Mouse (Mus musculus) hindbrain, embryonic 12.5 days (tissue): ENCODE data around the gene Galntl6. TPM values are rescaled to one million over a fixed set of nuclear protein-coding genes. Genes with fewer than 3 reads are reported as not detected.
"Not testable (repeated sequence)": the region's sequence is repeated elsewhere in the genome, so short reads cannot be mapped to it uniquely, and the experiment has no call there.

ENCODE experiments used
- ATAC-seq: fragments of 200-750 bp; cut with Nextera tagmentation; 2 replicates; pipeline ENCODE4 v1.8.0; 2017; ENCODE audit warnings: moderate TSS enrichment; ENCODE audit not compliant: low FRiP score
- H3K27ac ChIP-seq: fragments of 300-500 bp; sonication (generic); 2 replicates; pipeline ENCODE4 v1.5.1; 2016; ENCODE audit warnings: mild to moderate bottlenecking
- H3K27me3 ChIP-seq: fragments of 300-500 bp; sonication (generic); 2 replicates; pipeline ENCODE4 v1.6.1; 2016; ENCODE audit warnings: mild to moderate bottlenecking
- H3K36me3 ChIP-seq: fragments of 300-500 bp; sonication (generic); 2 replicates; pipeline ENCODE4 v1.6.1; 2016; ENCODE audit warnings: mild to moderate bottlenecking
- H3K4me1 ChIP-seq: fragments of 300-500 bp; sonication (generic); 2 replicates; pipeline ENCODE4 v1.6.1; 2016
- H3K4me2 ChIP-seq: fragments of 300-500 bp; sonication (generic); replicated peaks from 2 replicates; pipeline ENCODE4 v1.6.1; 2016; ENCODE audit warnings: mild to moderate bottlenecking
- H3K4me3 ChIP-seq: fragments of 300-500 bp; sonication (generic); 2 replicates; pipeline ENCODE4 v1.5.1; 2016; ENCODE audit warnings: mild to moderate bottlenecking
- H3K9ac ChIP-seq: fragments of 300-500 bp; sonication (generic); 2 replicates; pipeline ENCODE4 v1.6.1; 2016; ENCODE audit warnings: mild to moderate bottlenecking, moderate library complexity
- H3K9me3 ChIP-seq: fragments of 300-500 bp; sonication (generic); replicated peaks from 2 replicates; pipeline ENCODE4 v1.6.1; 2016; ENCODE audit warnings: mild to moderate bottlenecking
- WGBS: fragments of 180-500 bp; shearing (Covaris S2); methylation state at CpG from one replicate; pipeline ENCODE4 v1.1.7; 2016; 5-methylcytosine and 5-hydroxymethylcytosine counted together
- polyA plus RNA-seq: library from polyadenylated mRNA; unstranded; fragments of >200 nt; fragmentation: Nextera tagmentation; extraction: Ambion mirVana; gene quantifications from 2 replicates; pipeline ENCODE4 v1.2.1, GENCODE M21; 2016

The Galntl6 gene
- polyA plus RNA-seq, 1 experiment from 2014 or later, result 4.0 TPM

DNA sequence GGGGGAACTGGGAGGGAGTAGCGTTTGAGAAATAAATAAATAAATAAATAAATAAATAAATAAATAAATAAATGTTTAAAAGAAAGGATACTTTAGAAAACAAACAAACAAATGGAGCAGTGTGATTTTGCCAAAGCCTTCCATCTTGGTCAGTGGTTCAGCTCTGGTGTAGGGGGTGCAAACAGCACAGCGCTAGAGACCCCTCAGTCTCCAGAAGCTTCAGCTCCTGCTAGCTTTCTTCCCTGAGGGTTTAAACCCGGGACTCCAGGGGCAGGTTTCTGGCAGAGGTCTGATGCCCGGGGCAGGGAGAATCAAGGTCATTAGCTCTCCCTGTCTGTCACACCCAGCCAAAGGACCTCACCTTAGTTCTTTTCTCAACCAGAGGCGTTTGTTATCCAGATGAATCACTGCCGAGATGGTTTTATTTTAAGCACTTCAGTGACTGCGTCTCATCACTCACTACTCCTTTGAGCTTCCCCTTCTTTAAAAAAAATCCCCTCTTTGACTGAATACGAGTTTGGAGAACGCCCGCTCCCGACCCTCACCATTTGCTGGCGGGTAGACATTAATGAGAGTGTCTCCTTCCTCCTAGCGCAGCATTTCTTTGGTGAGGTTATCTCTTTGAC lies 1146.6 kb downstream of the Galntl6 start:
- no peak overlapping the region for H3K9ac ChIP-seq
- no peak overlapping the region for H3K27ac ChIP-seq
- ATAC-seq, result no peak
- no peak overlapping the region for H3K4me3 ChIP-seq
- H3K9me3 ChIP-seq, result no peaks in the 10 kb centered on the region
- 18% methylated on average over 13 of the region's 13 CpGs for whole genome bisulfite sequencing
- 0 out of 2 replicates have a peak, but pooled peaks cover 11% of the 10 kb centered on the region for H3K4me1 ChIP-seq
- no peaks in the 10 kb centered on the region for H3K27me3 ChIP-seq
- no peaks in the 10 kb centered on the region for H3K36me3 ChIP-seq
- peak overlapping the region; percentile 13; the same call in 1 of the 2 replicates for H3K4me2 ChIP-seq

DNA sequence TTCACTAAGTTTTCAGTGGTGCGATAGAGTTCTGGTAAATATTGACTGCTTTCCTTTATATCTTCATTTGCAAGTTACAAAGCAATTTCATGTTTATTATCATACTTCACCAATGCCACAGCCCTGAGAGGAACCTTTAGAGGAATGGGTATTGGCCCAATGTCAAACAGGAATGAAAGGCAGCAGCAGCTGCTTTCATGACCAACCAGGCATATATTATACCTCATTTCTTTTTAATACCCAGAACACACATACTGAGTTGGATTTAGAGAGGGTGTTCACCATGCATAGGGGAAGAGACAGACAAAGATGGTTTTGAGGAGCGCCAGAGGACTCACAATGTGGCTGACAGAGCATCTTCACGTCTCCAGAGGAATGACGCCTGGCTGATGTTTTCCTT lies 1147.2 kb downstream of the Galntl6 start:
- Histone ChIP-seq H3K27ac (no peak overlapping the region), H3K4me3 (no peak overlapping the region), H3K9ac (no peak overlapping the region), H3K36me3 (no peaks in the 10 kb centered on the region), H3K27me3 (no peaks in the 10 kb centered on the region), H3K9me3 (no peaks in the 10 kb centered on the region), H3K4me1 (0 out of 2 replicates have a peak, but pooled peaks cover 11% of the 10 kb centered on the region), H3K4me2 (no peak overlapping the region)
- 74% methylated on average over 4 of the region's 4 CpGs for WGBS
- ATAC-seq, result no peak

GRCm38 (mm10) chr8:57762622-57763021 lies 1149.8 kb downstream of the Galntl6 start:
- H3K9ac ChIP-seq, H3K9me3 ChIP-seq, H3K4me3 ChIP-seq, H3K27ac ChIP-seq, H3K36me3 ChIP-seq, ATAC-seq, H3K27me3 ChIP-seq, H3K4me2 ChIP-seq: not testable (repeated sequence)
- WGBS, result 83% methylated on average over 2 of the region's 2 CpGs
- H3K4me1 ChIP-seq, result 0 out of 2 replicates have a peak, but pooled peaks cover 11% of the 10 kb centered on the region

- Histone ChIP-seq H3K4me3 (no peak overlapping the region), H3K4me2 (no peak overlapping the region), H3K27ac (no peak overlapping the region), H3K9ac (no peak overlapping the region), H3K27me3 (no peaks in the 10 kb centered on the region), H3K9me3 (no peaks in the 10 kb centered on the region), H3K36me3 (no peaks in the 10 kb centered on the region), H3K4me1 (0 out of 2 replicates have a peak, but pooled peaks cover 2% of the 10 kb centered on the region)
- no peak for ATAC-seq
- WGBS, result 66% methylated on average over 1 of the region's 1 CpGs
Measured at GRCm38 (mm10) chr8:57760921-57761320, 1151.5 kb downstream of the Galntl6 start.

DNA sequence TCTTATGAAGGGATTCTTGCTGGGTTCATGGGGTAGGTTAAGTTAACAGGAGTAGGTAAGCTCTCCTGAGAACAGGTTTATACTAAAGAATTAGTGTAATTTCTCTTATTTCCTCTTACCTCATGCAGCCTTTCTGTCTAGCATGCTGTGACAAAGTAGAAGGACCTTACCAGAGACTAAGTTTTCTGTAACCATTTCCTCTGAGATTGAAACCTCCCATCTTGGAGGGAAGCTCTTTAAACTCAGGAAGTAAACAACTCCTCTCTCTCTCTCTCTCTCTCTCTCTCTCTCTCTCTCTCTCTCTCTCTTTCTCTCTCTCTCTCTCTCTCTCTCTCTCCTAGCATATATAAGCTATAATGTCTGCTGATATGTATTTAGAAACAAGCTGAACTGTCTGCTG lies 1153.6 kb downstream of the Galntl6 start:
- H3K36me3 ChIP-seq, result no peaks in the 10 kb centered on the region
- no peak overlapping the region for H3K27ac ChIP-seq
- 0 out of 2 replicates have a peak, but pooled peaks cover 2% of the 10 kb centered on the region for H3K4me1 ChIP-seq
- no peak overlapping the region for H3K4me3 ChIP-seq
- H3K27me3 ChIP-seq, result no peaks in the 10 kb centered on the region
- no peak overlapping the region for H3K9ac ChIP-seq
- H3K9me3 ChIP-seq, result no peaks in the 10 kb centered on the region
- ATAC-seq, result no peak
- H3K4me2 ChIP-seq, result no peak overlapping the region

DNA sequence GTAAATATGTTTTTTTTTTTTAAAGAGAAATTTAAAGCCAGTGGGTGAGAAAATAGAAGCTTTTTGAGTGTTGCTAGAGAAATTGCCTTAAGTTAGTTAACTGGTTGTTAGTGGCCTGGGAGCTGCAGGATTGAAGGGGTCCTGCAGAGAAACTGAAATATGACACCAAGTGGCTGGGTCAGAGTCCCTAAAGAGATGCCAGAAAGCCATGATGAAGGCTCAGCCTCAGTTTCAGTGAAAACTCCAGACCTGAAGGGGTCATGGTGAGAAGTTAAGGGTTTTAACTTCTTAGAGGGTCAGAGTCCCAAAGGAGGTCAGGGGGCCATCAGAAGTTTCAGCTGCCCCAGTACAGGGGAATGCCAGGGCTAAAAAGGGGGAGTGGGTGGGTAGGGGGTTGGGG lies 1155.0 kb downstream of the Galntl6 start:
- H3K9ac ChIP-seq, result no peak overlapping the region
- H3K4me3 ChIP-seq, result no peak overlapping the region
- no peaks in the 10 kb centered on the region for H3K9me3 ChIP-seq
- H3K36me3 ChIP-seq, result no peaks in the 10 kb centered on the region
- no peak overlapping the region for H3K4me2 ChIP-seq
- H3K27ac ChIP-seq, result no peak overlapping the region
- 0 out of 2 replicates have a peak, but pooled peaks cover 2% of the 10 kb centered on the region for H3K4me1 ChIP-seq
- H3K27me3 ChIP-seq, result no peaks in the 10 kb centered on the region
- no peak for ATAC-seq

- Histone ChIP-seq H3K27me3 (no peaks in the 10 kb centered on the region), H3K4me3 (no peak overlapping the region), H3K4me2 (no peak overlapping the region), H3K36me3 (no peaks in the 10 kb centered on the region), H3K9me3 (no peaks in the 10 kb centered on the region), H3K27ac (no peak overlapping the region), H3K9ac (no peak overlapping the region), H3K4me1 (0 out of 2 replicates have a peak, but pooled peaks cover 2% of the 10 kb centered on the region)
- 58% methylated on average over 6 of the region's 6 CpGs for WGBS
- ATAC-seq, result no peak
Measured at GRCm38 (mm10) chr8:57754066-57754465, 1158.4 kb downstream of the Galntl6 start.

- H3K9ac ChIP-seq, result no peak overlapping the region
- H3K27ac ChIP-seq, result no peak overlapping the region
- H3K9me3 ChIP-seq, result no peaks in the 10 kb centered on the region
- H3K4me3 ChIP-seq, result no peak overlapping the region
- no peaks in the 10 kb centered on the region for H3K4me1 ChIP-seq
- H3K36me3 ChIP-seq, result no peaks in the 10 kb centered on the region
- no peak overlapping the region for H3K4me2 ChIP-seq
- no peak for ATAC-seq
- no peaks in the 10 kb centered on the region for H3K27me3 ChIP-seq
- WGBS, result 87% methylated on average over 12 of the region's 12 CpGs
Measured at GRCm38 (mm10) chr8:57743636-57744035, 1168.8 kb downstream of the Galntl6 start.

GRCm38 (mm10) chr8:57741983-57742382 lies 1170.5 kb downstream of the Galntl6 start:
- Histone ChIP-seq H3K27ac (no peak overlapping the region), H3K4me2 (no peak overlapping the region), H3K36me3 (no peaks in the 10 kb centered on the region), H3K9ac (no peak overlapping the region), H3K27me3 (no peaks in the 10 kb centered on the region), H3K4me1 (no peaks in the 10 kb centered on the region), H3K4me3 (no peak overlapping the region), H3K9me3 (no peaks in the 10 kb centered on the region)
- 70% methylated on average over 6 of the region's 6 CpGs for WGBS
- no peak for ATAC-seq

GRCm38 (mm10) chr8:57741309-57741708 lies 1171.1 kb downstream of the Galntl6 start:
- Histone ChIP-seq H3K36me3 (no peaks in the 10 kb centered on the region), H3K9me3 (no peaks in the 10 kb centered on the region), H3K4me2 (no peak overlapping the region), H3K4me1 (no peaks in the 10 kb centered on the region), H3K27ac (no peak overlapping the region), H3K4me3 (no peak overlapping the region), H3K27me3 (no peaks in the 10 kb centered on the region), H3K9ac (no peak overlapping the region)
- 67% methylated on average over 8 of the region's 8 CpGs for WGBS
- ATAC-seq, result no peak

GRCm38 (mm10) chr8:57737281-57737680 lies 1175.2 kb downstream of the Galntl6 start:
- Histone ChIP-seq H3K9me3 (no peaks in the 10 kb centered on the region), H3K4me1 (no peaks in the 10 kb centered on the region), H3K4me2 (no peak overlapping the region), H3K36me3 (no peaks in the 10 kb centered on the region), H3K27me3 (no peaks in the 10 kb centered on the region), H3K9ac (no peak overlapping the region), H3K4me3 (no peak overlapping the region), H3K27ac (no peak overlapping the region)
- 90% methylated on average over 4 of the region's 4 CpGs for WGBS
- no peak for ATAC-seq

DNA sequence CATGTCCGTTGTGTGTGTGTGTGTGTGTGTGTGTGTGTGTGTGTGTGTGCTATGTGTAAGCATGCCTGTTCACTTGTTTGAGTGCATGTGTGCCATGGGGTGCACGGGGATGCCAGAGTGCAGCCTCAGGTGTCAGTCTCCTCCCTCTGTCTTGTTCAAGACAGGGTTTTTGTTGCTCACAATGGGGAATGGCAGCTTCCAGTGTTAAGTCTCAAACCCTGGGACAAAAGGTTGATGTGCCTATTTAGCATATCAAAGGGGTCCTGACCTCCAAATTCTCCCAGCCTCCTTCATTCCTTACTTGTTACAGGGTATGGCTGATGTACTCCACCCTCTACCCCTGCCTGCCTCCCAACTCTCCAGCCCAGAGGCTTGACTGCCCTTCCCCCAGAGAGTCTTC lies 1179.6 kb downstream of the Galntl6 start:
- Histone ChIP-seq H3K9ac (no peak overlapping the region), H3K27me3 (no peaks in the 10 kb centered on the region), H3K9me3 (no peaks in the 10 kb centered on the region), H3K36me3 (no peaks in the 10 kb centered on the region), H3K27ac (no peak overlapping the region), H3K4me1 (no peaks in the 10 kb centered on the region), H3K4me2 (no peak overlapping the region), H3K4me3 (no peak overlapping the region)
- WGBS, result 19% methylated on average over 2 of the region's 2 CpGs
- no peak for ATAC-seq

GRCm38 (mm10) chr8:57731666-57732065 lies 1180.8 kb downstream of the Galntl6 start:
- no peaks in the 10 kb centered on the region for H3K9me3 ChIP-seq
- no peak overlapping the region for H3K4me2 ChIP-seq
- no peak overlapping the region for H3K9ac ChIP-seq
- no peak for ATAC-seq
- H3K36me3 ChIP-seq, result no peaks in the 10 kb centered on the region
- no peaks in the 10 kb centered on the region for H3K4me1 ChIP-seq
- H3K27ac ChIP-seq, result no peak overlapping the region
- 70% methylated on average over 8 of the region's 8 CpGs for WGBS
- no peaks in the 10 kb centered on the region for H3K27me3 ChIP-seq
- H3K4me3 ChIP-seq, result no peak overlapping the region
